Mouse (Mus musculus) megakaryocyte, embryonic 14.5 days (primary cell): ENCODE results near the gene Sept9. TPM values are rescaled to one million over a fixed set of nuclear protein-coding genes. Genes with fewer than 3 reads are reported as not detected.

Experiments
- H3K27me3 ChIP-seq: replicated peaks from 2 replicates; pipeline ENCODE3; 2012; ENCODE audit warnings: inconsistent platforms
- H3K36me3 ChIP-seq: replicated peaks from 2 replicates; pipeline ENCODE3; 2012; ENCODE audit warnings: low read length, inconsistent platforms, mixed read lengths
- H3K4me1 ChIP-seq: 2 replicates; pipeline ENCODE4 v1.6.1; 2012; ENCODE audit warnings: inconsistent platforms
- H3K4me3 ChIP-seq: replicated peaks from 2 replicates; pipeline ENCODE3; 2012; ENCODE audit warnings: moderate library complexity, mild to moderate bottlenecking, inconsistent platforms
- H3K9me3 ChIP-seq: 2 replicates; pipeline ENCODE4 v1.6.1; 2012; ENCODE audit warnings: inconsistent platforms
- FLI1 ChIP-seq: IDR thresholded peaks from 2 replicates; pipeline ENCODE4 v1.6.1; 2012; ENCODE audit warnings: low read length, inconsistent platforms, mixed read lengths
- GATA1 ChIP-seq: IDR thresholded peaks from 3 replicates; pipeline ENCODE4 v1.6.1; 2012; ENCODE audit warnings: mixed read lengths, low read length, inconsistent platforms, borderline replicate concordance
- polyA plus RNA-seq: library from polyadenylated mRNA; stranded (reverse); fragments of >175 nt; gene quantifications from 2 replicates; pipeline ENCODE4 v1.2.3, GENCODE M21; 2012; ENCODE audit warnings: low replicate concordance; ENCODE audit not compliant: insufficient read depth

Sept9 gene
- polyA plus RNA-seq, 1 experiment = 618 TPM

GRCm38 (mm10) chr11:117194475-117194937 lies 5.0 kb upstream of the Sept9 start:
- no peak for TF ChIP-seq FLI1
- TF ChIP-seq GATA1 = no peak
- Histone ChIP-seq H3K4me3 (no peak overlapping the region), H3K36me3 (no peaks in the 10 kb centered on the region), H3K9me3 (peaks cover 3% of the 10 kb centered on the region; the same call in 1 of the 2 replicates), H3K4me1 (peaks cover 6% of the 10 kb centered on the region), H3K27me3 (peaks cover 58% of the 10 kb centered on the region)

GRCm38 (mm10) chr11:117195616-117196015 lies 3.8 kb upstream of the Sept9 start:
- H3K36me3 ChIP-seq = no peaks in the 10 kb centered on the region
- peaks cover 11% of the 10 kb centered on the region for H3K4me1 ChIP-seq
- peaks cover 62% of the 10 kb centered on the region for H3K27me3 ChIP-seq
- TF ChIP-seq FLI1 (no peak), GATA1 (no peak)
- H3K9me3 ChIP-seq = no peaks in the 10 kb centered on the region
- H3K4me3 ChIP-seq = no peak overlapping the region

GRCm38 (mm10) chr11:117196681-117197080 lies 2.8 kb upstream of the Sept9 start:
- H3K36me3 ChIP-seq = no peaks in the 10 kb centered on the region
- H3K27me3 ChIP-seq = peaks cover 68% of the 10 kb centered on the region
- H3K4me3 ChIP-seq = no peak overlapping the region
- no peaks in the 10 kb centered on the region for H3K9me3 ChIP-seq
- peaks cover 11% of the 10 kb centered on the region for H3K4me1 ChIP-seq
- TF ChIP-seq FLI1 (no peak), GATA1 (no peak)

- H3K4me3 ChIP-seq = no peak overlapping the region
- TF ChIP-seq GATA1 (no peak), FLI1 (no peak)
- H3K9me3 ChIP-seq = no peaks in the 10 kb centered on the region
- peaks cover 11% of the 10 kb centered on the region for H3K4me1 ChIP-seq
- peaks cover 77% of the 10 kb centered on the region for H3K27me3 ChIP-seq
- no peaks in the 10 kb centered on the region for H3K36me3 ChIP-seq
These were observed 1.3 kb upstream of the Sept9 start for GRCm38 (mm10) chr11:117198122-117198521.

GRCm38 (mm10) chr11:117201846-117202245 lies 2.4 kb downstream of the Sept9 start:
- TF ChIP-seq FLI1 (no peak), GATA1 (no peak)
- H3K27me3 ChIP-seq = peaks cover 93% of the 10 kb centered on the region
- no peaks in the 10 kb centered on the region for H3K36me3 ChIP-seq
- H3K4me1 ChIP-seq = 0 out of 2 replicates have a peak, but pooled peaks cover 5% of the 10 kb centered on the region
- no peaks in the 10 kb centered on the region for H3K9me3 ChIP-seq
- no peak overlapping the region for H3K4me3 ChIP-seq

- TF ChIP-seq FLI1 (no peak), GATA1 (no peak)
- Histone ChIP-seq H3K4me3 (no peak overlapping the region), H3K27me3 (peaks cover 92% of the 10 kb centered on the region), H3K4me1 (0 out of 2 replicates have a peak, but pooled peaks cover 4% of the 10 kb centered on the region), H3K36me3 (no peaks in the 10 kb centered on the region), H3K9me3 (peaks cover 11% of the 10 kb centered on the region)
These were observed 5.1 kb downstream of the Sept9 start for GRCm38 (mm10) chr11:117204606-117205005.

GRCm38 (mm10) chr11:117205042-117205441 lies 5.6 kb downstream of the Sept9 start:
- TF ChIP-seq GATA1 = no peak
- no peak for TF ChIP-seq FLI1
- Histone ChIP-seq H3K4me3 (no peak overlapping the region), H3K9me3 (peaks cover 15% of the 10 kb centered on the region), H3K27me3 (peaks cover 92% of the 10 kb centered on the region), H3K4me1 (no peaks in the 10 kb centered on the region), H3K36me3 (no peaks in the 10 kb centered on the region)

- TF ChIP-seq GATA1 (no peak), FLI1 (no peak)
These were observed 6.0 kb downstream of the Sept9 start for GRCm38 (mm10) chr11:117205447-117205846.

GRCm38 (mm10) chr11:117207436-117207835 lies 8.0 kb downstream of the Sept9 start:
- no peaks in the 10 kb centered on the region for H3K36me3 ChIP-seq
- H3K9me3 ChIP-seq = peaks cover 15% of the 10 kb centered on the region
- H3K27me3 ChIP-seq = peaks cover 87% of the 10 kb centered on the region
- TF ChIP-seq GATA1 = no peak
- no peak for TF ChIP-seq FLI1
- no peaks in the 10 kb centered on the region for H3K4me1 ChIP-seq
- no peak overlapping the region for H3K4me3 ChIP-seq

More at GRCm38 (mm10) chr11:117205447-117205846, 6.0 kb downstream of the Sept9 start:
- peaks cover 15% of the 10 kb centered on the region for H3K9me3 ChIP-seq
- no peaks in the 10 kb centered on the region for H3K4me1 ChIP-seq
- H3K36me3 ChIP-seq = no peaks in the 10 kb centered on the region
- H3K27me3 ChIP-seq = peaks cover 88% of the 10 kb centered on the region
- no peak overlapping the region for H3K4me3 ChIP-seq

- Histone ChIP-seq H3K9me3 (peaks cover 15% of the 10 kb centered on the region), H3K27me3 (peaks cover 84% of the 10 kb centered on the region), H3K4me1 (no peaks in the 10 kb centered on the region), H3K36me3 (no peaks in the 10 kb centered on the region), H3K4me3 (no peak overlapping the region)
- TF ChIP-seq GATA1 (no peak), FLI1 (no peak)
These were observed 8.8 kb downstream of the Sept9 start for GRCm38 (mm10) chr11:117208151-117208673.

- Histone ChIP-seq H3K4me3 (no peak overlapping the region), H3K9me3 (peaks cover 15% of the 10 kb centered on the region), H3K36me3 (no peaks in the 10 kb centered on the region), H3K27me3 (peaks cover 75% of the 10 kb centered on the region), H3K4me1 (peaks cover 7% of the 10 kb centered on the region)
- TF ChIP-seq GATA1 (no peak), FLI1 (no peak)
These were observed 17.3 kb downstream of the Sept9 start for GRCm38 (mm10) chr11:117216713-117217112.
